In the genomic region with DNA sequence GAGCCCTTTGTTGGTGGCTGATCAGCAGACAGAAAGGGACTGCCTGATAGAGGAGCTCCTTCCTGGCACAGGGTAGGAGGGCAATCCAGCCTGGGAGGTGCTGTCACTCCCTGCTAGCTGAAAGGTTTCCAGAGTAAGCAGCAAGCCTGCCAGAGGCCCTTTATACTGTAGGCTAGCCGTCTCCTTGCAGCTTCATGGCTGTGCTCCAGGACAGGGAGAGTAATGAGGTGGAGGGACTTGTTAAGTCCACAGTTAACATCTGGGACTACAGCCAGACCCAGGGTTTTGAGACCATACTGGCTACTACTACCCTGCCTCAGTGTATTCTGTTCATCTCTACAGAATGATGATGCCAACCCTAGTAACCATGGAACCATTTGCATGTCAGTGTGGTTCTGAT, we compare ENCODE assay signal across 31 mouse cellular contexts. TPM values are rescaled to one million over a fixed set of nuclear protein-coding genes. Genes with fewer than 3 reads are reported as not detected.
A peak's percentile ranks its signal among the peaks of the same experiment; 100 is the strongest.
DNase-seq lines count a peak whose midpoint lies in the region; ATAC-seq and TF ChIP-seq lines count a peak whose summit lies in the region.
"Had no signal": no experiment of that assay in that cellular context is flagged by ENCODE, and none has a peak within 500 bp of the region (broad histone marks: within the 10 kb centered on the region; RNA-seq: fewer than 3 reads in every experiment).

No protein-coding gene starts in this region.

- H3K4me1 ChIP-seq in forebrain, embryonic 16.5 days (replicated peaks; ENCODE audit: control insufficient read depth, insufficient read depth, low read length): peaks cover 18% of the 10 kb centered on the region
- peaks cover 17% of the 10 kb centered on the region for H3K4me1 ChIP-seq in forebrain, embryonic 15.5 days
- peaks cover 23% of the 10 kb centered on the region for H3K4me1 ChIP-seq in lung, embryonic 16.5 days (replicated peaks; ENCODE audit: control insufficient read depth, insufficient read depth, low read length)

- no peak overlapping the region for H3K27ac ChIP-seq in forebrain, embryonic 16.5 days (ENCODE audit: low read length)
- H3K27ac ChIP-seq in forebrain, embryonic 15.5 days (replicated peaks): no peak overlapping the region
- H3K27ac ChIP-seq in lung, embryonic 16.5 days (ENCODE audit: low read length): no peak overlapping the region
- H3K27ac ChIP-seq: embryonic facial prominence, embryonic 12.5 days; hindbrain, embryonic 15.5 days; intestine, embryonic 15.5 days; kidney, embryonic 15.5 days; limb, embryonic 12.5 days; midbrain, embryonic 12.5 days; neural tube, embryonic 15.5 days had no signal

- H3K36me3 ChIP-seq in forebrain, embryonic 16.5 days (ENCODE audit: control insufficient read depth, insufficient read depth): peaks cover 6% of the 10 kb centered on the region; the same call in 1 of the 2 replicates
- peaks cover 13% of the 10 kb centered on the region for H3K36me3 ChIP-seq in forebrain, embryonic 15.5 days
- peaks cover 15% of the 10 kb centered on the region for H3K36me3 ChIP-seq in lung, embryonic 16.5 days (ENCODE audit: control insufficient read depth, insufficient read depth, low read length)
- H3K36me3 ChIP-seq: intestine, embryonic 15.5 days had no signal

- 87% methylated on average over 1 of the region's 1 CpGs for WGBS in forebrain, embryonic 16.5 days
- WGBS in forebrain, embryonic 15.5 days: 36% methylated on average over 1 of the region's 1 CpGs
- 40% methylated on average over 1 of the region's 1 CpGs for WGBS in lung, embryonic 16.5 days

- H3K27me3 ChIP-seq in forebrain, embryonic 16.5 days (replicated peaks; ENCODE audit: control insufficient read depth, insufficient read depth, low read length): no peaks in the 10 kb centered on the region
- H3K27me3 ChIP-seq in forebrain, embryonic 15.5 days: no peaks in the 10 kb centered on the region
- no peaks in the 10 kb centered on the region for H3K27me3 ChIP-seq in lung, embryonic 16.5 days (ENCODE audit: control insufficient read depth, insufficient read depth, low read depth, low read length)
- H3K27me3 ChIP-seq: hindbrain, embryonic 15.5 days; intestine, embryonic 15.5 days; neural tube, embryonic 15.5 days had no signal

- no peak for TF ChIP-seq CTCF in brain, embryonic 14.5 days (IDR thresholded peaks at IDR 0.05; ENCODE audit: borderline replicate concordance, extremely low read depth, insufficient read depth, insufficient read length)

- TF ChIP-seq POLR2A in brain, embryonic 14.5 days (IDR thresholded peaks at IDR 0.05; ENCODE audit: borderline replicate concordance, extremely low read depth, insufficient read depth, insufficient read length, poor library complexity, severe bottlenecking): no peak

- H3K4me3 ChIP-seq in forebrain, embryonic 16.5 days (replicated peaks; ENCODE audit: low read length): no peak overlapping the region
- H3K4me3 ChIP-seq in forebrain, embryonic 15.5 days: no peak overlapping the region
- H3K4me3 ChIP-seq in lung, embryonic 16.5 days (ENCODE audit: low read length): no peak overlapping the region
- H3K4me3 ChIP-seq: embryonic facial prominence, embryonic 12.5 days; hindbrain, embryonic 15.5 days; intestine, embryonic 15.5 days; kidney, embryonic 15.5 days; limb, embryonic 12.5 days; midbrain, embryonic 12.5 days; neural tube, embryonic 15.5 days had no signal

- H3K4me2 ChIP-seq in forebrain, embryonic 16.5 days (ENCODE audit: low read length): no peak overlapping the region
- no peak overlapping the region for H3K4me2 ChIP-seq in forebrain, embryonic 15.5 days (replicated peaks)
- no peak overlapping the region for H3K4me2 ChIP-seq in lung, embryonic 16.5 days (ENCODE audit: low read depth, low read length)
- H3K4me2 ChIP-seq: embryonic facial prominence, embryonic 12.5 days; heart, embryonic 11.5 days; hindbrain, embryonic 15.5 days; intestine, embryonic 15.5 days; kidney, embryonic 15.5 days; limb, embryonic 12.5 days; liver, embryonic 11.5 days; midbrain, embryonic 12.5 days; neural tube, embryonic 15.5 days had no signal

- DNase-seq in kidney, adult 11 months: peak; percentile 51
- DNase-seq in kidney, adult 9 months: no peak
- DNase-seq in lung, postnatal 4 days: no peak
- DNase-seq in brain, embryonic 14.5 days (ENCODE audit: low read depth): peak; percentile 65
- DNase-seq in adrenal gland, postnatal 14 days: no peak
- DNase-seq: adrenal gland, adult 2 months; cerebellum, adult 8-10 months; cerebellum, postnatal 36 days; gastrocnemius, postnatal 25 days; heart, adult 11 months; heart, postnatal 4 days; retina, postnatal 1 day; right cerebral cortex, postnatal 14 days had no signal

- no peaks in the 10 kb centered on the region for H3K9me3 ChIP-seq in forebrain, embryonic 16.5 days (ENCODE audit: control insufficient read depth, low read length)
- no peaks in the 10 kb centered on the region for H3K9me3 ChIP-seq in forebrain, embryonic 15.5 days
- H3K9me3 ChIP-seq in lung, embryonic 16.5 days (ENCODE audit: control insufficient read depth, low read length): no peaks in the 10 kb centered on the region
- H3K9me3 ChIP-seq: embryonic facial prominence, embryonic 12.5 days; hindbrain, embryonic 15.5 days; intestine, embryonic 15.5 days; kidney, embryonic 15.5 days; limb, embryonic 12.5 days; midbrain, embryonic 12.5 days; neural tube, embryonic 15.5 days had no signal

- H3K9ac ChIP-seq in forebrain, embryonic 16.5 days (replicated peaks; ENCODE audit: low read depth, low read length): no peak overlapping the region
- no peak overlapping the region for H3K9ac ChIP-seq in forebrain, embryonic 15.5 days (replicated peaks)
- H3K9ac ChIP-seq in lung, embryonic 16.5 days (ENCODE audit: low read length): no peak overlapping the region
- H3K9ac ChIP-seq: embryonic facial prominence, embryonic 12.5 days; hindbrain, embryonic 15.5 days; intestine, embryonic 15.5 days; kidney, embryonic 15.5 days; limb, embryonic 12.5 days; midbrain, embryonic 12.5 days; neural tube, embryonic 15.5 days had no signal

- ATAC-seq in forebrain, embryonic 16.5 days: 0 out of 2 replicates have a peak, but pooled peaks have one; percentile 7
- no peak for ATAC-seq in forebrain, embryonic 15.5 days (replicated peaks)
- ATAC-seq in lung, embryonic 16.5 days (ENCODE audit: low read depth): peak; percentile 39
- ATAC-seq: CD4-positive, CD25-positive, alpha-beta regulatory T cell, adult 4 months; intestine, embryonic 15.5 days had no signal

RNA-seq across cellular contexts. Expression of a gene that starts 6.3 kb away (rescaled TPM):
- polyA plus RNA-seq in forebrain, embryonic 16.5 days (2015; fragmentation: Nextera tagmentation; extraction: Ambion mirVana): 40.8 and 45.6 TPM in 2 replicates
- polyA plus RNA-seq in forebrain, embryonic 15.5 days (2015; fragmentation: Nextera tagmentation; extraction: Ambion mirVana): 39.4 and 39.7 TPM in 2 replicates
- 51.8 and 52.7 TPM in 2 replicates for polyA plus RNA-seq in lung, embryonic 16.5 days (2015; fragmentation: Nextera tagmentation; extraction: Ambion mirVana)
- 33.3 and 41.0 TPM in 2 replicates for polyA plus RNA-seq in brain, embryonic 14.5 days (2012; rRNA removed)
- 11.3 and 14.3 TPM in 2 replicates for total RNA-seq in adrenal gland, postnatal 14 days (2021)

RNA-seq across cellular contexts. Expression of a gene that starts 8.2 kb away (rescaled TPM):
- polyA plus RNA-seq in forebrain, embryonic 16.5 days (2015; fragmentation: Nextera tagmentation; extraction: Ambion mirVana): 22.3 and 25.0 TPM in 2 replicates
- 26.7 and 28.4 TPM in 2 replicates for polyA plus RNA-seq in forebrain, embryonic 15.5 days (2015; fragmentation: Nextera tagmentation; extraction: Ambion mirVana)
- polyA plus RNA-seq in lung, embryonic 16.5 days (2015; fragmentation: Nextera tagmentation; extraction: Ambion mirVana): 58.2 and 58.8 TPM in 2 replicates
- 24.4 and 47.9 TPM in 2 replicates for polyA plus RNA-seq in brain, embryonic 14.5 days (2012; rRNA removed)
- 9.7 and 11.3 TPM in 2 replicates for total RNA-seq in adrenal gland, postnatal 14 days (2021)

RNA-seq across cellular contexts. Expression of a gene that starts 11.3 kb away (rescaled TPM):
- 0.41 and 1.0 TPM in 2 replicates for polyA plus RNA-seq in forebrain, embryonic 16.5 days (2015; fragmentation: Nextera tagmentation; extraction: Ambion mirVana)
- 0.48 and 0.50 TPM in 2 replicates for polyA plus RNA-seq in forebrain, embryonic 15.5 days (2015; fragmentation: Nextera tagmentation; extraction: Ambion mirVana)
- polyA plus RNA-seq in lung, embryonic 16.5 days (2015; fragmentation: Nextera tagmentation; extraction: Ambion mirVana): 0.25 and 0.83 TPM in 2 replicates
- polyA plus RNA-seq in brain, embryonic 14.5 days (2012; rRNA removed): 2.8 and 3.7 TPM in 2 replicates
- not detected in 2 replicates for total RNA-seq in adrenal gland, postnatal 14 days (2021)
- total RNA-seq: adrenal gland, adult 2 months; gastrocnemius, adult 18-20 months; gastrocnemius, postnatal 25 days; heart, postnatal 4 days; megakaryocyte, adult 5-6 weeks had no signal
- polyA plus RNA-seq: heart, postnatal 0 days; liver, embryonic 16.5 days had no signal

RNA-seq across cellular contexts. Expression of a gene that starts 11.8 kb away (rescaled TPM):
- polyA plus RNA-seq in forebrain, embryonic 16.5 days (2015; fragmentation: Nextera tagmentation; extraction: Ambion mirVana): not detected in 2 replicates
- polyA plus RNA-seq in forebrain, embryonic 15.5 days (2015; fragmentation: Nextera tagmentation; extraction: Ambion mirVana): not detected in 2 replicates
- 0.14 TPM in 1 of 2 replicates, not detected in the other for polyA plus RNA-seq in lung, embryonic 16.5 days (2015; fragmentation: Nextera tagmentation; extraction: Ambion mirVana)
- 0.14 and 0.28 TPM in 2 replicates for polyA plus RNA-seq in brain, embryonic 14.5 days (2012; rRNA removed)
- total RNA-seq in adrenal gland, postnatal 14 days (2021): 1.9 and 3.8 TPM in 2 replicates
- total RNA-seq: gastrocnemius, adult 18-20 months; gastrocnemius, postnatal 25 days; heart, postnatal 4 days; megakaryocyte, adult 5-6 weeks had no signal
- polyA plus RNA-seq: heart, postnatal 0 days; intestine, embryonic 15.5 days; small intestine, adult 2 months had no signal

RNA-seq across cellular contexts. Expression of a gene that starts 37.1 kb away (rescaled TPM):
- polyA plus RNA-seq in forebrain, embryonic 16.5 days (2015; fragmentation: Nextera tagmentation; extraction: Ambion mirVana): 151 and 156 TPM in 2 replicates
- polyA plus RNA-seq in forebrain, embryonic 15.5 days (2015; fragmentation: Nextera tagmentation; extraction: Ambion mirVana): 162 and 164 TPM in 2 replicates
- polyA plus RNA-seq in lung, embryonic 16.5 days (2015; fragmentation: Nextera tagmentation; extraction: Ambion mirVana): 61.3 and 65.2 TPM in 2 replicates
- 110 and 150 TPM in 2 replicates for polyA plus RNA-seq in brain, embryonic 14.5 days (2012; rRNA removed)
- total RNA-seq in adrenal gland, postnatal 14 days (2021): 44.4 and 46.4 TPM in 2 replicates

Comparison
In these comparisons a context has a peak if more than half of its experiments do, and no peak if none do; other contexts are left out.
1. DNase-seq: peak in kidney, adult 11 months (single experiment) and brain, embryonic 14.5 days (single experiment); none in kidney, adult 9 months (single experiment), lung, postnatal 4 days (0 of 2) and adrenal gland, postnatal 14 days (single experiment).